Mouse (Mus musculus) olfactory bulb, adult 2 months (tissue): ENCODE results near the gene Mfrp. TPM values are rescaled to one million over a fixed set of nuclear protein-coding genes. Genes with fewer than 3 reads are reported as not detected.
A peak's percentile ranks its signal among the peaks of the same experiment; 100 is the strongest.

Source experiments
- H3K27ac ChIP-seq: fragments of 200-500 bp; 2 replicates; pipeline ENCODE4 v1.5.1; 2012; ENCODE audit warnings: low read depth, low read length; ENCODE audit not compliant: insufficient read depth
- H3K4me1 ChIP-seq: fragments of 200-500 bp; 2 replicates; pipeline ENCODE4 v1.6.1; 2012; ENCODE audit warnings: low read length; ENCODE audit not compliant: control insufficient read depth, insufficient read depth
- H3K4me3 ChIP-seq: fragments of 200-500 bp; 2 replicates; pipeline ENCODE4 v1.5.1; 2012; ENCODE audit warnings: mild to moderate bottlenecking, low read depth, low read length, moderate library complexity; ENCODE audit not compliant: insufficient read depth
- CTCF ChIP-seq: fragments of 200-500 bp; IDR thresholded peaks from 2 replicates; pipeline ENCODE4 v1.5.1; 2012; ENCODE audit warnings: low read depth, mild to moderate bottlenecking, low read length, moderate library complexity; ENCODE audit not compliant: insufficient read depth
- POLR2A ChIP-seq: fragments of 200-500 bp; IDR thresholded peaks from 2 replicates; pipeline ENCODE4 v1.6.1; 2012; ENCODE audit warnings: mild to moderate bottlenecking, low read depth, low read length, moderate library complexity; ENCODE audit not compliant: insufficient read depth
- WGBS: fragments of 180-500 bp; shearing (Covaris S2); methylation state at CpG from one replicate; pipeline ENCODE4 v1.1.7; 2018; 5-methylcytosine and 5-hydroxymethylcytosine counted together
- polyA plus RNA-seq: library from polyadenylated mRNA; stranded (reverse); fragments of >200 nt; gene quantifications from 2 replicates; pipeline ENCODE4 v1.2.4, GENCODE M21; 2012; ENCODE audit warnings: low replicate concordance; ENCODE audit not compliant: missing spikeins, insufficient read depth, insufficient read length

Mfrp gene
- polyA plus RNA-seq, 1 experiment, result not detected

DNA sequence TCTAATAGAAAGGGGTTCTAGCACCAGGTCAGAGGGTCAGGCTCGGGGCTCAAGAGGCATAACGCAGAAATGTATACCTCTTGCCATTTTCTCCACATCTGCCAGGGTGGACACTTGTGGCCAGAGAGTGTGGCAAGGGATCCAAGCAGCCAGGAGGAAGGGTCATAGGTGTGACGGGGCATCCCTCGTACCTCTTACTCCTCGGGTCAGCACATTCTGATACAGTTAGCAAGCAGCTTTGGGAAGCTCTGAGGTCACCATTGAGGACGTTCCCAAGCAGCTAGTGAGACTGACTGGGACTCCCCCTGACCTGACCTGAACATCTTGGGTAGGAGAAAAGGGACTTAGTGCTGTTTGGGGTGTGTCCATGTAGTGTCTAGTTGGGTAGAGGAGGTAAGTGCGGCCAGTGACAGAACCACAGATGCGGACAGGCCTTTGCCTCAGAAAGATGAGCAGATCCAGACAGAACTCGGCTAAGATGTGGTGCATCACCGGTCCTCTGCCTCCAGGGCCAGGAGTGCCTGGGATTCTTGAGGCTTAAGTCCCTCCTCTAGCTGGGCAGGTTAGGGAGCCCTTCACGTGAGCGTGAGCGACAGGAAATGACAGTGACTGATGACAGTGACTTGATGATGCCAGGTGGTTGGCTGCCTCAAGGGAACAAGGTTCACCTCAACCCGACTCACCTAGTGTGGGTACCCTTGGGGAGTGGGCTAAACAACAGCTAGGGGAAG lies 31.3 kb upstream of the Mfrp start:
- Histone ChIP-seq H3K27ac (no peak overlapping the region), H3K4me1 (peaks cover 28% of the 10 kb centered on the region), H3K4me3 (no peak overlapping the region)
- WGBS, result 90% methylated on average over 14 of the region's 14 CpGs
- TF ChIP-seq CTCF, result no peak
- TF ChIP-seq POLR2A, result no peak

DNA sequence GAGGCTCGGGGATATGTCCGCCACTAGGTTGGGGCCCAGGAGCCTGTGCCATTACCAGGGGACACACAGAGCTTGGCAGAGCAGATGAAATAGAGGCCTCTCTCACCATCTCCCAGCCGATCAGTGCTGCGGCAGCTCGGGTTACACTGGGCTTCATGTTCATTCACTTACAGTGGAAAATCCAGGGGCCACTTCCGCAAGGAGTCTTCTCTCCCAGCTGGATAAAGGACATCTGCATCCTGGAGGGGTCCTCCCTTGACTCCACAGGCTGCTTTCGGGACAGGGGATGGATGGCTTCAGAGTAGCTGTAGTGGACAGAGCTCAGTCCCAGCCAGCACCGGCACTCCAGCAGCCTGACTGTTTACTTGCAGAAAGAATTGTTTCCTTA lies 30.7 kb upstream of the Mfrp start:
- WGBS, result 78% methylated on average over 8 of the region's 8 CpGs
- Histone ChIP-seq H3K27ac (no peak overlapping the region), H3K4me1 (peaks cover 28% of the 10 kb centered on the region), H3K4me3 (no peak overlapping the region)
- TF ChIP-seq CTCF, result no peak
- TF ChIP-seq POLR2A, result no peak

DNA sequence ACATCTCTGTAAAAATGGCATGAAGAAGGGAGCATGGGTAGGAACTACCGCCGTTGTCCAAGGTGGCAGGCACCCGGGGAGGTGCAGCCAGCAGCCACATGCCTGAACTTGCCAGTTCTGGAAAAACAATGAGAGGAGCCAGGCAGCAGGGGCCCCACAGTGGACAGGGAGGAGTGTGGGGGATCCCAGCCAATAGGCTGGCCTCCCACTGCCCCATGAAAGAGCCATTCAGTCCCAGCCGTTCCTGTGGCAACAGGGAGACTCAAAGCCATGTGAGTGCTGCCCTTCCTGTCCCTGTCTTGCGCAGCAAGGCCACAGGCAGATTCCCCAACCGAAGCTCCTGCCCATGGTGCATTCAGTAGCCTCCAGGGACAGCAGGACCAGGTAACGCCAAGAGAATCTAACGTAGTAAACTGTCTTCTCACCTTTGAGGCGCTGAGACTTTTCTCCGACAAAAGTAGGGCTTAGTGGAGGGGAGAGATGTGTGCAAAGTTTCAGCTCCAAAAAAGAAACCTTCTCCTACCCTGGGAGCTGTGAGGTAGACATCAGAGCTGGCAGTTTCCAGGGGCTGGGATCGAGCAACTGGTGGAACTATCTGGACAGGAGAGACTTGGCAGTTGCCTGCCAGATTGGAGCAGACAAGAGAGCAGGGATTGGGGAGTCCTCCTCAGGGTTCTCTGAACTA lies 29.5 kb upstream of the Mfrp start:
- 57% methylated on average over 11 of the region's 11 CpGs for WGBS
- H3K4me1 ChIP-seq, result peaks cover 35% of the 10 kb centered on the region
- H3K27ac ChIP-seq, result peak overlapping the region; percentile 81
- H3K4me3 ChIP-seq, result no peak overlapping the region
- no peak for TF ChIP-seq POLR2A
- TF ChIP-seq CTCF, result no peak

DNA sequence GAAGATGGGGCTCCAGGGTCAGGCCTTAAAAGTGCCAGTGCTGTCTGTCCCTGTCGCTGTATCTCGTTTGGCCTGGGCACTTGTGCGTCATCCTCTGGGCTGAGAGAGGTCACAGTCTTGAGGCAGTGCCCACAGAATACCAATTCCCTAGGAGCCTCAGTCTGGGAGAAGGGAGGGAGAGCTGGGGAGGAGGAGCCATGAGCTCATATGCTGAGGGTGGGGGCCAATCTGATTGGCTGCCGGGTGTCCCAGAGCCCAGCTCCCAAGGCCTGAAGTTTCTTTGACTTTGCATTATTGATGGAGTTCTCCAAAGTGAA lies 29.0 kb upstream of the Mfrp start:
- no peak for TF ChIP-seq CTCF
- TF ChIP-seq POLR2A, result no peak
- Histone ChIP-seq H3K4me1 (peaks cover 38% of the 10 kb centered on the region), H3K27ac (peak overlapping the region; percentile 81), H3K4me3 (no peak overlapping the region)
- 42% methylated on average over 4 of the region's 4 CpGs for WGBS

DNA sequence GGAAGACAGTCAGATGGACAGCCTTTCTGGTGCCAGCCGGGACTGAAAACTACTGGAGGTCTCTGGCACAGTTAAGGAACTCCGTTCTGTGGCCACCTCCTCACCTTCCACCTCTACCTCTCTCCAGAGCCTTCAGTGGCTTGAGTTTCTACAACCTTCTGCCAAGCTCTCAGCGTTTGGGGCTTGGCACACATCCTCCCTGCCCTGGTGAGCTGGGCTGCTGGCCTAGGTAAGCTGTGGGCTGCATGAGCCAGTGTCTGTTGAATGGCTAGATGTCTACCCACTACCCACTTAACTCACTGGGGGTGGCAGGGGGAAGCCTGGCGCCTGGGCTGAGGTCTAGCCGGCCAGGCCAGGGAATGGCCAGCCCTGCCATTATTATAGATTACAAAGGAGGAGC lies 28.4 kb upstream of the Mfrp start:
- 58% methylated on average over 5 of the region's 5 CpGs for WGBS
- peaks cover 38% of the 10 kb centered on the region for H3K4me1 ChIP-seq
- H3K27ac ChIP-seq, result peak overlapping the region; percentile 67; the same call in 1 of the 2 replicates
- H3K4me3 ChIP-seq, result no peak overlapping the region
- TF ChIP-seq CTCF (no peak), POLR2A (no peak)

DNA sequence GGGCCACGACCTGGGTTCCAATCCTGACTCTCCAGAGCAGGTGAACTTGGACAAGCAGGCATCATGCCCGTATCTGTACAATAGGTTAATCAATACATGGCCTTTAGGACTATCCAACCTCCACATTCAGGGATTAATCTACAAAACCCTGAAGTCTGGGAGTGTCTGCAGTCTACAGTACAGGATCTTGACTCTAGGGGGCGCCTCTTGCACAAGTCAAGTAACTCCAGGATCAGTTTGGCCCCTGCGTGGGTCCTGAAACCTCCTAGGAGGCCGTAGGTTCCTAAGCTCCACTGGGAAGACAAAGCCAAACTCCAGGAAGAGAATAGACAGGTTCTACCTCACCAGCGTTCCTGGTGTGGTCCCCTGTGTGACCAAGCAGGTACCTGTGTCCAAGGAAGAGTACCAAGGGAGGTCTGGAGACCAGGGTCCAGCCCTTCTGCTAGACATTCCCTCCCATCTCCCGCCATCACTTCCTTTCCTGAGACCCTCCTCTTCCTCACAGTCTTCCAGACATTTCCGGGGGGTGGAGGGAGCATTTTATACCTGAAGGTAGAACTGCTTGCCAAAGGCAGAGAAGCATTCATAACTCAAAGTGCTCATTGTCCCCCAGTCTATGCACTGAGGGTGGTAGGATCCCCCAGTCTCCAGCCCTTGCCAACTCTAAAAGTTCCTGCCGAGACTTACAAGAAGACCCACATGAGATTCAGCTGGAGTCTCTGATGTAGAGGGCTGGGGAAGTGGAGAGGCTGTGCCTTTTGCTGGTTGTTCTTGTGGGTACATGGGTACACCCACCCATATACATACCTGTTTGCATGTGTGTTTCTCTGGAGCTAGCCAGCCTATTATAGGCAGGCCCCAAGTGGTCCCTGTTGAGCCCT lies 26.9 kb upstream of the Mfrp start:
- Histone ChIP-seq H3K4me1 (peaks cover 51% of the 10 kb centered on the region), H3K27ac (no peak overlapping the region), H3K4me3 (no peak overlapping the region)
- WGBS, result 70% methylated on average over 9 of the region's 9 CpGs
- TF ChIP-seq POLR2A (no peak), CTCF (0 out of 2 replicates have a peak, but pooled peaks have one; percentile 26)

DNA sequence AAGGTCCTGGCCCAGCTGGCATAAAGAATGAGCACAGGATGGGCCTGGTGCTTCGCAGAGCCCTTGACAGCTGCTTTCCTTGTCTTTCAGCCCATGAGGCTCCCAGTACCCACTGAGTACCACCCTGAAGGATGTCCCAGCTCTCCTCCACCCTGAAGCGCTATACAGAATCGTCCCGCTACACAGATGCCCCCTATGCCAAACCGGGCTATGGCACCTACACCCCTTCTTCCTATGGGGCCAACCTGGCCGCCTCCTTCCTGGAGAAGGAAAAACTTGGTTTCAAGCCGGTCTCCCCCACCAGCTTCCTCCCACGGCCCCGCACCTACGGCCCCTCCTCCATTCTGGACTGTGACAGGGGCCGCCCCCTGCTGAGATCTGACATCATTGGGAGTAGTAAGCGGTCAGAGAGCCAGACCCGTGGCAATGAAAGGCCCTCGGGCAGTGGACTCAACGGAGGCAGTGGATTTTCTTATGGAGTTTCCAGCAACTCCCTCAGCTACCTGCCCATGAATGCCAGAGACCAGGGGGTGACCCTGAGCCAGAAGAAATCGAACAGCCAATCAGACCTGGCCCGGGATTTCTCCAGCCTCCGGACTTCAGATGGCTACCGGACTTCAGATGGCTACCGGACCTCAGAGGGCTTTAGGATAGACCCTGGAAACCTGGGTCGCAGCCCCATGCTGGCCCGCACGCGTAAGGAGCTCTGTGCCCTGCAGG lies 26.1 kb upstream of the Mfrp start:
- Histone ChIP-seq H3K27ac (no peak overlapping the region), H3K4me1 (peaks cover 58% of the 10 kb centered on the region), H3K4me3 (no peak overlapping the region)
- 80% methylated on average over 24 of the region's 24 CpGs for WGBS
- TF ChIP-seq CTCF (no peak), POLR2A (no peak)

DNA sequence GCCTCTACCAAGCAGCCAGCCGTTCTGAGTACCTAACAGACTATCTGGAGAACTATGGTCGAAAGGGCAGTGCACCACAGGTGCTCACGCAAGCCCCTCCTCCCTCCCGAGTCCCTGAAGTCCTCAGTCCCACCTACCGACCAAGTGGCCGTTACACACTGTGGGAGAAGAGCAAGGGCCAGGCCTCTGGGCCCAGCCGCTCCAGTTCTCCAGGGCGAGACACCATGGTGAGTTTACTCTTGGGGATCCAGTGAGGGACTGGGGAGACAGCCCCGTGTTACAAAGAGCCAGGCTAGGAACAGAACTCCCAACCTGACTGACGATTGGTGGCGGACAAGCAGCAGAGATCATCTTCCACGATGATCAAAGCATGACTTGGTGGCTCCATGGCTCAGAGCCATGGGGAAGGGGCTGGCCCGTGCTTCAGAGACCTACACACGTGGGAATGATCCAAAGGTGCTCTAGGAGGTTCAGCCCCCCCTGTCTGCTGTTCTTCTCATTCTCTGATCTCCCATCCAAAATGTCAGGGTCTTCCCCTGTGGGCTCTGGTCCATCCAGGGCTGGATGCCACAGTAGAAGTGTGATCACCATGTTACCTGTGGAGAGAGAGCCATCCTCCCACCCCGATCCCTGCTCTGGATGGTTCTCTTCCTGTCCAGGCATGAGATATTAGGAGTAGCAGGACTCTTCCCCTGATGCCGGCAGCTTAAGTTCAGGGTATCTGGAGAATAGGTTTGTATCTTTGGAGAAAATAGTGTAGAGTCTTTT lies 25.3 kb upstream of the Mfrp start:
- H3K4me1 ChIP-seq, result peaks cover 59% of the 10 kb centered on the region
- no peak overlapping the region for H3K4me3 ChIP-seq
- H3K27ac ChIP-seq, result no peak overlapping the region
- WGBS, result 76% methylated on average over 16 of the region's 16 CpGs
- TF ChIP-seq CTCF, result no peak
- TF ChIP-seq POLR2A, result no peak
